Mouse (Mus musculus): Measurements from ENCODE around the gene Wfdc18.

Gene Wfdc18

DNA sequence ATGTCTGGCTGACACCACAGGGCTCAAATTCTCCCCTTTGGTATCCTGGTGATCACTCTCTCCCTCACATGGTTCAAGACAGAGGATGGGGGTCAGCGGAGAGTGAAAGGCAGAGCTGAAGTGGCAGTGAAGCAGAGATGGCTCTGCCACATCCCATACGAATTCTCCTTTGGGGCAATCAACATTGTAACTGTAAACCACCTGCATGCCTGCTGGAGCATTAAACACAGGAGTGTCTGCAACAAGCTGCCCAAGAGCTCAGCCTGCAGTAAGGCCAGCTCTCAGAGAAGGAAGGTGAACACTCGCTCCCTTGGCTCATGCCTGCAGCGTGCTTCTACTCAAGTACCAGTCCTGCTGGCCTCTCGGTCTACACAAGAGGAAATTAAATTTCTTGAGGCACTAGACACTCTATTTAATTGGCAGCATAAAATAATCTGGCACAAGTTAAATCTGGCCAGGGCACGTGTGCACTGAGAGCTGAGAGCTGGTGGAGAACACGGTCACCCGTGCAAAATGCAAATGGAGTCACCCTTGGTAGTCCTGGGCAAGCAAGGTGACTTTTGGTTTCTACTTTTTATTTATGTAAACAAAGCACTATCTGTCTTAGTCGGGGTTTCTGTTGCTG lies 34.0 kb downstream of the Wfdc18 start:
- in situ Hi-C loops (cut with MboI, MseI): loop anchor here in 1 of 2 experiments (10.0 kb wide), 1 partner anchor 178 kb away; no protein-coding TSS in a partner anchor

DNA sequence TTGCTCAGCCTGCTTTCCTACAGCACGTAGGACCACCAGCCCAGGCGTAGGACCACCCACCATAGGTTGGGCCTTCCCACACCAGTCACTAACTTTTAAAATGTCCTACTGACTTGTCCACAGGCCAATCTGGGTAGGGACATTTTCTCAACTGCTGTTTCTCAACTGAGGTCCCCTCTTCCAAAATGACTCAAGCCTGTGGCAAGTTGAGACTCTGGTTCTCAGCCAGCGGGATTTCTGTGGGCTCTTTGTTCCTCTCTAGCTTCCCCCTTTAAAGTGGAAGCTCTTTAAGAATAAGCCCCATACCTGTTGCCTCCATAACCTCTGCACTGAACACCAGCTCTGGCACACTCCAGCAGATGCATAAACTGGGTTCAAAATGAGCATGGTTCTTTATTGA lies 34.7 kb downstream of the Wfdc18 start:
- in situ Hi-C loops (cut with MboI, MseI): loop anchor here in 1 of 2 experiments (10.0 kb wide), 1 partner anchor 179 kb away; no protein-coding TSS in a partner anchor

DNA sequence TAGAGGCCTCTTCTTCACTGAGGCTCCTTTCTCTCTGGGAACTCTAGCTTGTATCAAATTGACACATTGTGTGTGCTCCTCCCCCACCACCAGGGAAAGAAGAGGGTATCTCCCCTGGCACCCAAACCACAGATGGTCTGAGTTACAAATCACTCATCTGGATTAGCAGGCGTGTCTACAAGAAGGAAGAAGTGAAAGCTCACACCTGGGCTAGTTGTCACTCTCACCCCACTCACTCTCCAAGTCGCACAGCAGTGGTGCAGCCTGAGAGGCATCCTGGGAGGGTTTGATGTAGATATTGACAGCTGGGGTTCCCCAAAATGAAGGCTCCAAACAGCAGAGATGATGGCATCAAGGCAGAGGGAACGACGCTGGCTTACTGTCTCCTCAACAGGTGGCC lies 37.3 kb downstream of the Wfdc18 start:
- in situ Hi-C loops (cut with MboI, MseI): loop anchor here in 1 of 2 experiments (10.0 kb wide), 1 partner anchor 181 kb away; no protein-coding TSS in a partner anchor

DNA sequence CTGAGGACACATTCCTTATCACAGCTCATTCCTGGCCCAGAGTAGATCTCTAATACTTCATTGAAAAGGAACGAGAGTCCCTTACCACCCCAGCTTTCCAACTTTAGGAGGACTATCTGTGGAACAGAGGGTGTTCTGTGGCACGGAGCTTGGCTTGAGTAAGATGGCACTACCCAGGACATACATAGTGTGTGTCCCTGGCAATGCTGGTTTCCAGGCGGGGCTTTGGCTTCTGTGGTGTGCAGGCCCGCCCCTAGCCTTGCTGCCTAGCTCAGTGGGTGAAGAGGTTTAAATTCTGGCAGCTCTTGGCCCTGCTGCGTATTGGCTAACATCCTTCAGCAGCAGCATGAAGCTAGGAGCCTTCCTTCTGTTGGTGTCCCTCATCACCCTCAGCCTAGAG lies 37.9 kb downstream of the Wfdc18 start, which contains the start of gene Wfdc21:
Gene Wfdc21 (plus strand): TSS at position 260 of the 400 bp plus-strand sequence.
- in situ Hi-C loops (cut with MboI, MseI): loop anchor here in 1 of 2 experiments (10.0 kb wide), 1 partner anchor 182 kb away; no protein-coding TSS in a partner anchor

DNA sequence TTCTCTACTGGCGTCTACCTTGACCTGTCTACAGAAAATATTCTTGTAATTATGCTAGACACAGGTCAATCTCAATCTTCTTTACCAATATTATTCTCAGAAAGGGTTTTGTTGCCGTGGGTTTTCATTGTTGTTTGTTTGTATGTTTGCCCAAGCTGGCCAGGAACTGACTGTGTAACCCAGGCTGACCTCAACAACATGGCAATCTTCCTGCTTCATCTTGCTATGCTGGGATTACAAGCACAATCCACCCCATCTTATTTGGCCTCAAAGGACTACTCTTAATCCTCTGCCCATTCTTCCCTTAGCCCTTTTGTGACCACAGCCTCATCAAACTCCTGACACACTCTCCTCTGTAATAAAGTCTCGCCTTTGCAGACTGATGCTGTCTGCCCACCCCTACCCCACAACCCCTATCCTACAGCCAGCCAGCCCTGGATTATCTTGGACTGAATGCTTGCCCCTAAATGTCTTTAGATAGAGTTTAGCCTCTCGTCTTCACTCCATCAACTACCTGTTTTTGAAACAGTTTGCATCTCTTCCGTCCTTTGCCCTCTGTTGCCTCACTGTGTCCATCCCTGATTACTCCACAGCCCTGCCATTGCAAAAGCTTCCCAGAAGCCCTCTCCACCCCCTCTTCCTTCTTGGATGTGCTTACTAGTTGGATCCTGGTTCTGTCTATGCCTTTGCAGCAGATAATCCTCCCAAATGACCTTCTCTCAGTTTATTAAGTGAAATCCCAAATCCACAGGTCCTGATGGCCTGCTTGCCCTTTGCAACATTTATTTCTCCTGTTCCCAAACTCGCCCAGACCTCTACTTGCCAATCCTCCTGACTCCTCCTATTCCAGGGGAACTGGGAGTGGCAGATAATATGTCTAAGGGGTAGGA lies 38.8 kb downstream of the Wfdc18 start:
- in situ Hi-C loops (cut with MboI, MseI): loop anchor here in 1 of 2 experiments (10.0 kb wide), 1 partner anchor 183 kb away; no protein-coding TSS in a partner anchor

DNA sequence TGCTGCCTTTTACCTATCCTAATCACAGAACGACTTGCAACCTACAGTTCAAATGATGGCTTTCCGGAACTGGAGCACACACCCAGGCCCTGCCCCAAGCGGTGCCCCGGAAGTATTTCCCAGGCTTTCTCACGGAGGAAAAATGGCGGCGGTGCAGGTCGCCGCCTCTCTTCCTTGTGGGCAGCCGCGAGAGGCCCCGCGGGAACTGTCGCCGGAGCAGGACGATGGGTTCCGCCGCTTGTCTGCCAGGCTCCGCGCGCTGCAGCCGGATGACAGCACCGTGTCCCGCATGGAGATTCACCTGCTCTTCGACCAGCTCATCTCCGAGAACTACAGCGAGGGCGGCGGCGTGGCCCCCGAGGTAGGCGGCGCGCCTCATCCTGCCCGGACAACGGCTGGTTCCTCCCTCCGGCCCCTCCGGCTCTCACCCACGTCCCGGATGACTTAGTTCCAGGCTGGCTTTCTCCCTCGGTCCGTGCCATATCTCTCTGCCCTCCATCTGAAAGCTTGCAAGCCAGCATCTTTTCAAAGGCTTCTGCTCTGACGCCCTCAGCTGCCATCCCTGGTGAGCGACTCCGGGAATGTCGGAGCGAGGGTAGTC lies 44.9 kb downstream of the Wfdc18 start, which contains the start of gene Heatr6:
Gene Heatr6 (plus strand): TSS at position 116 of the 601 bp plus-strand sequence.
- in situ Hi-C loops (cut with MboI, MseI): no loop called here

DNA sequence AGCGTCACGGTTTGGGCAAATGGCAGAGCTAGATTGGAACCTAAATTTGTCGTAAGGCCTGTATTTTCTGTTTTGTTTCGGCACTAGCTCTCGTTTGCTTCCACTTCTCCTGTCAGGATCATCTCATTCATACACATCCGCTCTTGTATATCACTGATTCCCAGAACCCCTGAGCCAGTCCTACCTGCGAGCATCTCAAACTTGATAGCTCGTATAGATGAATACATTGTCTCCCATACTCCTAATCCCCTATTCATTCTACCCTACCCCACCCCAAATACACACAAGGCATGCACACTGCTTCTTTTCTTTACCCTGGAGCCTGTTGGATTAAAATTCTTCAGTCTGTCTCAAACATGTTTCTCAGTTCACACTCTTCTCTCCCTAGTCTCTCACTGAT lies 45.4 kb downstream of the Wfdc18 start:
- in situ Hi-C loops (cut with MboI, MseI): no loop called here
